Mouse (Mus musculus) embryonic facial prominence, embryonic 12.5 days (tissue): ENCODE data around the gene Tshz2. TPM values are rescaled to one million over a fixed set of nuclear protein-coding genes. Genes with fewer than 3 reads are reported as not detected.
A peak's percentile ranks its signal among the peaks of the same experiment; 100 is the strongest.

Experiments used
- ATAC-seq: fragments of 200-750 bp; cut with Nextera tagmentation; 2 replicates; pipeline ENCODE4 v1.8.0; 2017; ENCODE audit not compliant: insufficient number of reproducible peaks, insufficient read depth, low FRiP score, low TSS enrichment
- H3K27ac ChIP-seq: fragments of 300-500 bp; sonication (generic); 2 replicates; pipeline ENCODE4 v1.5.1; 2016; ENCODE audit warnings: mild to moderate bottlenecking
- H3K27me3 ChIP-seq: fragments of 300-500 bp; sonication (generic); 2 replicates; pipeline ENCODE4 v1.6.1; 2016; ENCODE audit warnings: mild to moderate bottlenecking, moderate library complexity
- H3K36me3 ChIP-seq: fragments of 300-500 bp; sonication (generic); 2 replicates; pipeline ENCODE4 v1.6.1; 2016; ENCODE audit warnings: mild to moderate bottlenecking
- H3K4me1 ChIP-seq: fragments of 300-500 bp; sonication (generic); 2 replicates; pipeline ENCODE4 v1.6.1; 2016
- H3K4me2 ChIP-seq: fragments of 300-500 bp; sonication (generic); replicated peaks from 2 replicates; pipeline ENCODE4 v1.6.1; 2016; ENCODE audit warnings: mild to moderate bottlenecking, moderate library complexity
- H3K4me3 ChIP-seq: fragments of 300-500 bp; sonication (generic); 2 replicates; pipeline ENCODE4 v1.5.1; 2016; ENCODE audit warnings: mild to moderate bottlenecking
- H3K9ac ChIP-seq: fragments of 300-500 bp; sonication (generic); 2 replicates; pipeline ENCODE4 v1.6.1; 2016; ENCODE audit warnings: mild to moderate bottlenecking, moderate library complexity
- H3K9me3 ChIP-seq: fragments of 300-500 bp; sonication (generic); 2 replicates; pipeline ENCODE4 v1.6.1; 2016; ENCODE audit warnings: mild to moderate bottlenecking, moderate library complexity
- WGBS: fragments of 180-500 bp; shearing (Covaris S2); methylation state at CpG from one replicate; pipeline ENCODE4 v1.1.7; 2016; 5-methylcytosine and 5-hydroxymethylcytosine counted together
- polyA plus RNA-seq: library from polyadenylated mRNA; unstranded; fragments of >200 nt; fragmentation: Nextera tagmentation; extraction: Ambion mirVana; gene quantifications from 2 replicates; pipeline ENCODE4 v1.2.1, GENCODE M21; 2016

Gene Tshz2
- polyA plus RNA-seq, 1 experiment from 2014 or later, result 9.1 TPM

DNA sequence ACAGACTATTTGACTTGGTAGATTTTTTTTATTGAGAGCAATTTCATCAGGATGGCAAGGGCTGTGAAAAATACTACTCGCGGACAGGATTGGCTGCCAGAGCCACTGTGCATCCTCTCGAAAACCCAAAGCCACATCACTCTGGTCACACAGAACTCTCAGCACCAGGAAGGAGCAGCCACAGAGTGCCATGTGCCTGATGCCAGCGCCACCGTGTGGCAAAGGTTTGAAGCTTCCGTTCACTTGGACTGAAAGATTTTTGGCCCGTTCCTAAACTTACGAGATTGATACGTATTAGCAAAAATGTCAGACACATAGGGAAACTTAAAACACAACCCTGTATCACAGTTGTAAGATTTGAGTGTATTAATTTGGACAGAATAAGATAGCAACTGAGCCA lies 471.0 kb downstream of the Tshz2 start:
- 54% methylated on average over 9 of the region's 9 CpGs for WGBS
- no peak overlapping the region for H3K4me2 ChIP-seq
- H3K4me3 ChIP-seq, result no peak overlapping the region
- H3K9ac ChIP-seq, result no peak overlapping the region
- no peak for ATAC-seq
- no peaks in the 10 kb centered on the region for H3K9me3 ChIP-seq
- H3K27ac ChIP-seq, result no peak overlapping the region
- H3K36me3 ChIP-seq, result peaks cover 11% of the 10 kb centered on the region; the same call in 1 of the 2 replicates
- no peaks in the 10 kb centered on the region for H3K27me3 ChIP-seq
- H3K4me1 ChIP-seq, result no peaks in the 10 kb centered on the region

DNA sequence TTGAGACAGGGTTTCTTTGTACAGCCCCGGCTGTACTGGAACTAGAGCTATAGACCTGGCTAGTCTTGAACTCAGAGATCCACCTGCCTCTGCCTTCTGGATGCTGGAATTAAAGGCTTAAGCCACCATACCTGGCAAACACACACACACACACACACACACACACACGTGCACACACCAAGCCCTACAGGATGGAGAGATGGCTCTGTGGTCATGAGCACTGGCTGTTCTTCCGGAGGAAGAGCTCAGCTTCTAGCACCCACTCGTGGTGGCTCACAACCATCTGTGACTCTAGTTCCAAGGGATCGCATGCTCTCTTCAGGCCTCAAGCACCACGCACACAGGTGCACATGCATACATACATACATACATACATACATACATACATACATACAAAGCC lies 471.6 kb downstream of the Tshz2 start:
- Histone ChIP-seq H3K36me3 (peaks cover 16% of the 10 kb centered on the region; the same call in 1 of the 2 replicates), H3K27ac (no peak overlapping the region), H3K9me3 (no peaks in the 10 kb centered on the region), H3K4me2 (no peak overlapping the region), H3K9ac (no peak overlapping the region), H3K4me1 (no peaks in the 10 kb centered on the region), H3K27me3 (no peaks in the 10 kb centered on the region), H3K4me3 (no peak overlapping the region)
- ATAC-seq, result no peak
- WGBS, result 85% methylated on average over 6 of the region's 6 CpGs

GRCm38 (mm10) chr2:170106000-170106399 lies 473.2 kb downstream of the Tshz2 start:
- Histone ChIP-seq H3K9ac (no peak overlapping the region), H3K36me3 (peaks cover 31% of the 10 kb centered on the region), H3K4me1 (no peaks in the 10 kb centered on the region), H3K27ac (no peak overlapping the region), H3K4me3 (no peak overlapping the region), H3K9me3 (no peaks in the 10 kb centered on the region), H3K4me2 (no peak overlapping the region), H3K27me3 (no peaks in the 10 kb centered on the region)
- 0 out of 2 replicates have a peak, but pooled peaks have one; percentile 19 for ATAC-seq
- 64% methylated on average over 9 of the region's 9 CpGs for WGBS

DNA sequence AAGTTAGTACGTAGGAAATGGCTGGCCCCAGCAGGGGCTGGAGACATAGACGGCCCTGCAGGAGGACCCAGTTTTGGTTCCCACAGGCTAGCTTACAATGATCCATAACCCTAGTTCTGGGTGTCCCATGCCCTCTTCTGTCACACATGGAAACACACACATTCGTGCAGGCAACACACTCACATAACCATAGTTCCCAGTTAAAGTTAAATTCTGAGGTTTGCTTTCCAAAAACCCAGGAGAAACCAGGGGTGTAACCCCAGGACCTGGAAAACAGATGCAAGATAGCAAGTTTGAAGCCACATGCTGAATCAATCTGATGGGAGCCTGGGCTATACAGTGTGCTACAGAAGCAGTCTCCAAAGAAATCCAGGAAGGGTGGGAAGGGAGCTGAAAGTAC lies 475.0 kb downstream of the Tshz2 start:
- WGBS, result 86% methylated on average over 3 of the region's 3 CpGs
- ATAC-seq, result no peak

DNA sequence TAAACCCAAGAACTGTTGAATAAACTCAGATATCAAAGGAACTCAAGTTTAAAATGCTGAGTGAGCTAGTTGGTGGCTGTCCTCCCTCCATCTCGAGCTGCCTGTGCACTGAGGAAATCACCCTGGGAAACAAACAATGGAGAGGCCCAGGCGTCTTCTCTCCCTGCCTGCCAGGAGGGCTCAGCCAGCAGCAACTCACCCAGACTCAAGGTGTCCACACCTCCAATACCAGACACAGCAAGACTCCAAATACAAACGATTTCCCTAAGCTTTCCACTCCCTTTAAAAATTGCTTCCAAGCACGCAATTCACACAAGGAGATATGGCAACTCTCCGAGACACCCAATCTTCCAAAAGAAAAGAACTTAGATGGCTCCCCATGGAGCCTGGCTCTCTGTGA lies 476.7 kb downstream of the Tshz2 start:
- H3K27me3 ChIP-seq, result no peaks in the 10 kb centered on the region
- ATAC-seq, result no peak
- WGBS, result 57% methylated on average over 5 of the region's 5 CpGs
- peaks cover 66% of the 10 kb centered on the region for H3K36me3 ChIP-seq
- H3K4me2 ChIP-seq, result no peak overlapping the region
- no peaks in the 10 kb centered on the region for H3K4me1 ChIP-seq
- no peak overlapping the region for H3K27ac ChIP-seq
- no peak overlapping the region for H3K4me3 ChIP-seq
- no peak overlapping the region for H3K9ac ChIP-seq
- no peaks in the 10 kb centered on the region for H3K9me3 ChIP-seq

More for the DNA sequence above, 475.0 kb downstream of the Tshz2 start:
- Histone ChIP-seq H3K4me1 (no peaks in the 10 kb centered on the region), H3K9me3 (no peaks in the 10 kb centered on the region), H3K4me3 (no peak overlapping the region), H3K27me3 (no peaks in the 10 kb centered on the region), H3K36me3 (peaks cover 49% of the 10 kb centered on the region), H3K27ac (no peak overlapping the region), H3K9ac (no peak overlapping the region), H3K4me2 (no peak overlapping the region)

- no peaks in the 10 kb centered on the region for H3K4me1 ChIP-seq
- WGBS, result 89% methylated on average over 8 of the region's 8 CpGs
Observed at GRCm38 (mm10) chr2:170110306-170110705, 477.5 kb downstream of the Tshz2 start.

DNA sequence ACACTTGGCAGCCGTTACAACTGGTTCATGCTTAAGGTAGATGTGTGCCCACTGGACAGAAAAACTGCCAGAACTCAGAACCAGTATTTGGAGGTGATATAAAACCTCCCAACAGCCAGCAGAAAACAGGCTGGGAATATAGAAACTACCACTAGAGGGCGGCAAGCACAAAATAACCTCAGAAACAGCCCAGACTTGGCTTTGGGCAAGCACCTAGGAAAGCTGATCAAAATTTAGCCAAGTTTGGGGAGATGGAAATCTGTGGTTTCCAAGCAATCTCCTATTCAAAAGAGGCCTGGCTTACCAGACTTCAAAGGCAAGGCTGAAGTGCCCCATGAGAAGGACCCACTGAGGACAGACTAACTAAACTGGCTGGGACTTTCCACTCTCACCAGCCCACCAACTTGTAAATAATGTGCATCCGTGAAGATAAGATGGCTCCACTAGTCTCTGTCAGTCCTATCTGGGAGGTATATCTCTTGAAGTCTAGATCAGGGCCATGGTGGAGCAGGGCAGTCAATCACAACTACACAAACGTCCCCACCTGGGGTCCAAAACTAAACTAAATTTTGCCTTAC lies 484.0 kb downstream of the Tshz2 start:
- 53% methylated on average over 4 of the region's 4 CpGs for WGBS
- Histone ChIP-seq H3K4me1 (peaks cover 13% of the 10 kb centered on the region; the same call in 1 of the 2 replicates), H3K4me2 (no peak overlapping the region), H3K4me3 (no peak overlapping the region), H3K9ac (no peak overlapping the region), H3K9me3 (no peaks in the 10 kb centered on the region), H3K27me3 (no peaks in the 10 kb centered on the region), H3K27ac (0 out of 2 replicates have a peak overlapping the region, but pooled peaks have one; percentile 25), H3K36me3 (peaks cover 78% of the 10 kb centered on the region)
- ATAC-seq, result no peak

More at GRCm38 (mm10) chr2:170110306-170110705, 477.5 kb downstream of the Tshz2 start:
- Histone ChIP-seq H3K9ac (no peak overlapping the region), H3K27me3 (no peaks in the 10 kb centered on the region), H3K4me2 (no peak overlapping the region), H3K36me3 (peaks cover 74% of the 10 kb centered on the region), H3K9me3 (no peaks in the 10 kb centered on the region), H3K27ac (no peak overlapping the region), H3K4me3 (no peak overlapping the region)
- no peak for ATAC-seq

GRCm38 (mm10) chr2:170120139-170121027 lies 487.6 kb downstream of the Tshz2 start:
- 89% methylated on average over 19 of the region's 19 CpGs for WGBS

More at GRCm38 (mm10) chr2:170120139-170121027, 487.6 kb downstream of the Tshz2 start:
- H3K27ac ChIP-seq, result no peak overlapping the region
- peaks cover 13% of the 10 kb centered on the region; the same call in 1 of the 2 replicates for H3K4me1 ChIP-seq
- H3K36me3 ChIP-seq, result peaks cover 58% of the 10 kb centered on the region
- H3K27me3 ChIP-seq, result no peaks in the 10 kb centered on the region
- no peak overlapping the region for H3K4me3 ChIP-seq
- no peak overlapping the region for H3K4me2 ChIP-seq
- H3K9ac ChIP-seq, result no peak overlapping the region
- no peak for ATAC-seq
- H3K9me3 ChIP-seq, result no peaks in the 10 kb centered on the region

Other genes starting within 250 kb of the Tshz2 start
- not detected in 2 replicates for gene Gm11011, start 45.3 kb upstream of the Tshz2 start, polyA plus RNA-seq